Mouse (Mus musculus): ENCODE results near the gene Gnpnat1. TPM values are rescaled to one million over a fixed set of nuclear protein-coding genes. Genes with fewer than 3 reads are reported as not detected.
A peak's percentile ranks its signal among the peaks of the same experiment; 100 is the strongest.

The Gnpnat1 gene
- total RNA-seq, 1 experiment, result 26.8 TPM

DNA sequence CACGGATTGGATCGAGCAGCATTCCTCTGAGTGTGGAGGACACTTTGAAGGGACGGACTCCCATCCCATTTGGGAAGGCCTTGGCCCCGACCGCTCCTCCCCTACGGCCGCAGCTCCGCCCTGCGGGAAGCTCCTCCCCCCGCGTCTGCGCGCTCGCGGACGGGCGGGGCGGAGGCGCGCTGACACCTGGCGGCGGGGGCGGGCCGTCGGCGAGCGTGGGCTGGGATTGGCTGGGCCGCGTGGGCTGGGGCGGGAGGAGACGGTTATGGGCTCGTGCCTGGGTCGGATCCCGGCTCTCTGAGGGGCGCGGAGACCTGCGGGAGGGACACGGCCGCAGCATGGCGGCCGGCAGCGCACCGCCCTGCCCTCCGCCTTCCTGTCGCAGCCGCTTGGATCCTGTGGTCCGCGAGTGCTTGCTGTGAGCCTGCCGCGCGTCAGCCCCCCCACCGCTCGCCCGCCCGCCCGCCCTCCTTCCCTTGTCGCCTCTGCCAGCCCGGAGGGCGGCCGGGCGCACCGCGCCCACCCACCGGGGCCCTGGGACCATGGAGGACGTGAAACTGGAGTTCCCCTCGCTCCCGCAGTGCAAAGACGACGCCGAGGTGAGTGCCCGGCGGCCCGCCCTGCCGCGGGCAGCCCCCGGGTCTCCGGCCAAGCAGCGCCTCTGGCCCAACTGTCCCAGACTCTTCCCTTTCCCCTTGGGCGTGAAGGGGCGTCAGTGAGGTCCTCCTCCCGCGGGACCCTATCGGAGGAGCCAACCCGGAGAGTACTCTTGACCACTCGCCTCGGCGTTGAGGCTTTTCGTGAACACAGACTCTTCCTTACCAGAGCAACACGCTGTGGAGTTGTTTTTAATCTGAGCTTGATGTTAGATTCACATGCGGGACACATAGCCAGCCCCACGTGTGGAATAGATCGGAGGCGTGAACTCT is 53.5 kb downstream of the Gnpnat1 start, which contains the start of gene Styx:
Styx (plus strand) TSS at position 163 of the 929 bp plus-strand sequence.
- TF ChIP-seq ZC3H11A (IDR thresholded peaks at IDR 0.05; ENCODE audit: borderline replicate concordance, low read depth, low read length) (no peak), HCFC1 (IDR thresholded peaks at IDR 0.05; ENCODE audit: borderline replicate concordance, insufficient read depth, low read length) (0 out of 2 replicates have a peak, but pooled peaks have one; percentile 28)
- no peak within 1 kb of the TSS for H3K27ac ChIP-seq (ENCODE audit: insufficient read depth, low read depth, low read length, poor library complexity, severe bottlenecking)
- H3K4me3 ChIP-seq (ENCODE audit: insufficient read depth in 1 of 2, low read depth in 1 of 2, low read length in 2 of 2, poor library complexity in 1 of 2, severe bottlenecking in 1 of 2), result peak within 1 kb of the TSS; percentile 74 to 97
- peak within 1 kb of the TSS; percentile 85 for H3K9ac ChIP-seq (ENCODE audit: insufficient read depth, low read depth, low read length, poor library complexity, severe bottlenecking)
- H3K4me1 ChIP-seq (ENCODE audit: control insufficient read depth in 2 of 2, insufficient read depth in 2 of 2, low read length in 2 of 2, poor library complexity in 1 of 2), result no peaks in the 10 kb centered on the region
- in situ Hi-C loops (cut with MboI; ENCODE audit: low sequenced_read_pairs in 2 of 2, unreplicated experiment in 2 of 2), result no loop called here
- H3K9me3 ChIP-seq (ENCODE audit: control insufficient read depth, insufficient read depth, low read depth, low read length), result no peaks in the 10 kb centered on the region
- peak; percentile 92 for DNase-seq (ENCODE audit: low read depth, low spot score)
- peaks cover 5% of the 10 kb centered on the region for H3K36me3 ChIP-seq (ENCODE audit: control insufficient read depth, insufficient read depth, low read length, poor library complexity, severe bottlenecking)

DNA sequence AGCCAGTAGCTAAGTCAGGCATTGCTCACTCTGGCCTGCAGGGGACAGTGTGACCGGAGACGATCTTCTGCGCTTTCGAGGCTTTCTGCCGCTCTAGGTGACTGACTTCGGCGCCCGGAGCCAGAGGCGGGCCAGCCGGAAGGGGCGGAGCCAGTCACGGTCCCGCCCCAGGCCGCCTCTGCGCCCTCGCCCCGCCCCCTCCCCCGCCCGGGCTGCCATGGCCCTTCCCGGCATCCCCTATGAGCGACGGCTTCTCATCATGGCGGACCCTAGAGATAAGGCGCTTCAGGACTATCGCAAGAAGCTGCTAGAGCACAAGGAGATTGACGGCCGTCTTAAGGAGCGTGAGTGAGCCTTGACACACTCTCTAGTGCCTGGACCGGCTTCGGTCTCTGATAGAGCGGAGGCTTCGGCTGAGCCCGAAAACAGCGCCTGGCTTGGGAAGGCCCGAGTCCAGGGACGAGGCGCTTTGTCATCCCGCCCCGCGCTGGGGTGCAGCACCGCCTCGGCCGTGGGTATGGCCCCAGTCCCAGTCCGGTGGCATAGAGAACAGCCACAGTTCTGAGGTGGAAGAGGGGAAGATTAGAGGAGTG is 75.0 kb downstream of the Gnpnat1 start, which contains the start of gene Psmc6:
Psmc6 (plus strand) TSS at position 200 of the 593 bp plus-strand sequence.
- H3K27ac ChIP-seq (ENCODE audit: insufficient read depth, low read depth, low read length, poor library complexity, severe bottlenecking), result peak within 1 kb of the TSS; percentile 70
- TF ChIP-seq HCFC1 (IDR thresholded peaks at IDR 0.05; ENCODE audit: borderline replicate concordance, insufficient read depth, low read length) (peak; percentile 67; the same call in 1 of the 2 replicates), CHD2 (IDR thresholded peaks at IDR 0.05; ENCODE audit: low read depth, low read length) (0 out of 2 replicates have a peak, but pooled peaks have one; percentile 21), MAFK (IDR thresholded peaks at IDR 0.05; ENCODE audit: insufficient read depth, low read depth, low read length) (no peak)
- H3K4me1 ChIP-seq (ENCODE audit: control insufficient read depth in 2 of 2, insufficient read depth in 2 of 2, low read length in 2 of 2, poor library complexity in 1 of 2), result peaks cover 0 to 2% of the 10 kb centered on the region in 2 experiments; a peak in 2 of 4 replicates
- H3K36me3 ChIP-seq (ENCODE audit: control insufficient read depth, insufficient read depth, low read length, poor library complexity, severe bottlenecking), result peaks cover 4% of the 10 kb centered on the region; the same call in 1 of the 2 replicates
- H3K4me3 ChIP-seq (ENCODE audit: insufficient read depth in 1 of 2, low read depth in 1 of 2, low read length in 2 of 2, poor library complexity in 1 of 2, severe bottlenecking in 1 of 2), result peak within 1 kb of the TSS; percentile 94 to 96
- peak within 1 kb of the TSS; percentile 98 for H3K9ac ChIP-seq (ENCODE audit: insufficient read depth, low read depth, low read length, poor library complexity, severe bottlenecking)
- in situ Hi-C loops (cut with MboI; ENCODE audit: low sequenced_read_pairs in 2 of 2, unreplicated experiment in 2 of 2), result no loop called here
- peak; percentile 85 for DNase-seq (ENCODE audit: low read depth, low spot score)
- no peaks in the 10 kb centered on the region for H3K9me3 ChIP-seq (ENCODE audit: control insufficient read depth, insufficient read depth, low read depth, low read length)

DNA sequence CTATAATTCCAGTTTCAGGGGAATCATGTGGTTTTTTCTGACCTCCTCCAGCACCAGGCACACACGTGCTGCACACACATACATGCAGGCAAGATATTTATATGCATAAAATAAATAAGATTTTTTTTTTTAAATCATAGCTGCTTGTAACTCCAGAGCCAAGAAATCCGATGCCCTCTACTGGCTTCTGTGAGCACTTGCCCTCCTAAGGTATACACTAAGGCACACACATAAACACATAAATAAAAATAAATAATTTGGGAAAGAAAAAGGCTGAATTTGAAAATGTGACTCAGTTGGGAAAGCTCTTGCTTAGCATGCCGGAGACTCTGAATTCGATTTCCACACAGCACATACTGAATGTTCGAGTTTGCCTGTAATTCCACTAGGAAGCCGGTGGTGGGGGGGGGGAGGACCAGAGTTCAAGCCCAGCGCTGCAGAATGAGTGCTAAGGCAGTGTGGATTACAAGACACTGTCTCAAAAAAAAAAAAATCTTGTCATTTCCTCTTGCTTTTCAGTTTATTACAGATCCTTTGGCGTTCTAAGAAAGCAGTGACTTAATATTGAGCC is 75.6 kb downstream of the Gnpnat1 start:
- Histone ChIP-seq H3K9me3 (ENCODE audit: control insufficient read depth, insufficient read depth, low read depth, low read length) (no peaks in the 10 kb centered on the region), H3K4me3 (ENCODE audit: insufficient read depth in 1 of 2, low read depth in 1 of 2, low read length in 2 of 2, poor library complexity in 1 of 2, severe bottlenecking in 1 of 2) (peak overlapping the region; percentile 57 to 80), H3K9ac (ENCODE audit: insufficient read depth, low read depth, low read length, poor library complexity, severe bottlenecking) (peak overlapping the region; percentile 42; the same call in 1 of the 2 replicates), H3K4me1 (ENCODE audit: control insufficient read depth in 2 of 2, insufficient read depth in 2 of 2, low read length in 2 of 2, poor library complexity in 1 of 2) (peaks cover 0 to 2% of the 10 kb centered on the region in 2 experiments; a peak in 2 of 4 replicates), H3K27ac (ENCODE audit: insufficient read depth, low read depth, low read length, poor library complexity, severe bottlenecking) (no peak overlapping the region), H3K36me3 (ENCODE audit: control insufficient read depth, insufficient read depth, low read length, poor library complexity, severe bottlenecking) (peaks cover 4% of the 10 kb centered on the region; the same call in 1 of the 2 replicates)
- no peak for DNase-seq (ENCODE audit: low read depth, low spot score)
- in situ Hi-C loops (cut with MboI; ENCODE audit: low sequenced_read_pairs in 2 of 2, unreplicated experiment in 2 of 2), result no loop called here
- no peak for TF ChIP-seq ZNF384 (IDR thresholded peaks at IDR 0.05; ENCODE audit: low read depth, low read length)
- no peak for TF ChIP-seq MAFK (IDR thresholded peaks at IDR 0.05; ENCODE audit: insufficient read depth, low read depth, low read length)
- TF ChIP-seq ZC3H11A (IDR thresholded peaks at IDR 0.05; ENCODE audit: borderline replicate concordance, low read depth, low read length), result no peak
- no peak for TF ChIP-seq HCFC1 (IDR thresholded peaks at IDR 0.05; ENCODE audit: borderline replicate concordance, insufficient read depth, low read length)
- no peak for TF ChIP-seq CHD2 (IDR thresholded peaks at IDR 0.05; ENCODE audit: low read depth, low read length)

DNA sequence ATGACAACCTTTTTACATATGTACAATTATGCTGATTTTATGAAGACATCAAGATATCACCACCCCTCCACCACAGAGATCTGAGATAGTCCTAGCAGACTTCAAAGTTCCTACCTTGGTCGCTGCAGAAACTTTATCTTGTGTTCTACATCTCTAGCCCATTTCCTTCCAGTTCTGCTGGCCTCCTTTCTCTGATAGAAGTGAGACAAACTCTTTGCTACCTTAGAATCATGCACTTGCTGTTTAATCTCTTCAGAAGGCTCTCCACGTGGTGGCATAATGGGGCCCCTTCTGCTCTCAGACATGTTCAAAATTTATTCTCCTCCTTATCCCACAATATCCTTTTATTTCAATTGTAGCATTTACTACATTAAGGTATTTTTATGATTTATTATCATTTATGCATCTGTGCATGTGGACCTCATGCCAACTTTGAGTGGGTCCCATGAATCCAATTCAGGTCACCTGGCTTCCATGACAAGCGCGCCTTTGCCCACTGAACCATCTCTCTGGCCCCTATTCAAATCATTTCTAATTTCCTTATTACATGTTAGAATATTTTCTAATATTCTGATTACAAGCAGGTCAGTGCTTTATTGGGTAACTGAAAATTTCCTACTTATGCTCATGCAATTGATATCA is 76.5 kb downstream of the Gnpnat1 start:
- H3K27ac ChIP-seq (ENCODE audit: insufficient read depth, low read depth, low read length, poor library complexity, severe bottlenecking), result no peak overlapping the region
- no peak for TF ChIP-seq ZNF384 (IDR thresholded peaks at IDR 0.05; ENCODE audit: low read depth, low read length)
- no peak for TF ChIP-seq CHD2 (IDR thresholded peaks at IDR 0.05; ENCODE audit: low read depth, low read length)
- TF ChIP-seq MAFK (IDR thresholded peaks at IDR 0.05; ENCODE audit: insufficient read depth, low read depth, low read length), result no peak
- no peak for TF ChIP-seq ZC3H11A (IDR thresholded peaks at IDR 0.05; ENCODE audit: borderline replicate concordance, low read depth, low read length)
- TF ChIP-seq HCFC1 (IDR thresholded peaks at IDR 0.05; ENCODE audit: borderline replicate concordance, insufficient read depth, low read length), result no peak
- no peaks in the 10 kb centered on the region for H3K9me3 ChIP-seq (ENCODE audit: control insufficient read depth, insufficient read depth, low read depth, low read length)
- no peaks in the 10 kb centered on the region; the same call in 1 of the 2 replicates for H3K36me3 ChIP-seq (ENCODE audit: control insufficient read depth, insufficient read depth, low read length, poor library complexity, severe bottlenecking)
- DNase-seq (ENCODE audit: low read depth, low spot score), result no peak
- H3K4me3 ChIP-seq (ENCODE audit: insufficient read depth in 1 of 2, low read depth in 1 of 2, low read length in 2 of 2, poor library complexity in 1 of 2, severe bottlenecking in 1 of 2), result no peak overlapping the region
- H3K9ac ChIP-seq (ENCODE audit: insufficient read depth, low read depth, low read length, poor library complexity, severe bottlenecking), result no peak overlapping the region
- in situ Hi-C loops (cut with MboI; ENCODE audit: low sequenced_read_pairs in 2 of 2, unreplicated experiment in 2 of 2), result no loop called here
- peaks cover 0 to 2% of the 10 kb centered on the region in 2 experiments; a peak in 2 of 4 replicates for H3K4me1 ChIP-seq (ENCODE audit: control insufficient read depth in 2 of 2, insufficient read depth in 2 of 2, low read length in 2 of 2, poor library complexity in 1 of 2)

Other genes with a start within 250 kb of the Gnpnat1 start
- gene Gpr137c, start 185.2 kb downstream of the Gnpnat1 start, total RNA-seq (2012; rRNA removed), result 0.31 and 0.74 TPM in 2 replicates
- 3.2 and 5.4 TPM in 2 replicates for gene Txndc16, start 184.6 kb downstream of the Gnpnat1 start, total RNA-seq (2012; rRNA removed)
- 34.5 and 80.8 TPM in 2 replicates for gene Ero1l, start 86.1 kb downstream of the Gnpnat1 start, total RNA-seq (2012; rRNA removed)
- 79.0 and 85.7 TPM in 2 replicates for gene Psmc6, start 75.1 kb downstream of the Gnpnat1 start, total RNA-seq (2012; rRNA removed)
- gene Styx, start 53.8 kb downstream of the Gnpnat1 start, total RNA-seq (2012; rRNA removed), result 19.1 and 30.9 TPM in 2 replicates
- 47.0 and 60.5 TPM in 2 replicates for gene Fermt2, start 125.2 kb upstream of the Gnpnat1 start, total RNA-seq (2012; rRNA removed)